ENCODE assay signal across 1 mouse cellular context in the genomic region with DNA sequence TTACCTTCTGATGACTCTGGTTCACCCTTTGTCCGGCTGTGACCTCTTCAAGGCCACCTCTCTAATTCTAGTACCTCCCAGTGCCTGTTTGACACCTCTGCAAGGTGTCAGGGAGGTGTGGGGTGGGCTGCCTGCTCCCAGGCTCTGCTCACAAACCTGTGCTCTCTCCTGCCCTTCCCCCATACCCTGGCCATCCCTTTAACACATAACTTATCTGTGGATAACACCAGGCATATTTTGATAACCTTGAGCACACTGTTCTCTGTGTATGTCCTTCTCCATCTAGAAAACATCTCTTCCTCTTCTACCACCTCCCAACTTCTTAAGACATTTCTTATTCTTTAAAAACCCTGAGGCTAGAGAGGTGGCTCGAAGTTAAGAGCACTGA.
TF ChIP-seq lines count a peak whose summit lies in the region.

No protein-coding gene starts in this region.

TF ChIP-seq in MEL, 35 proteins besides CTCF, POLR2A, EP300 and RAD21 (continued from another document):
- TF ChIP-seq SIN3A (IDR thresholded peaks at IDR 0.05; ENCODE audit: low read length), result no peak
- TF ChIP-seq TCF12 (IDR thresholded peaks at IDR 0.05; ENCODE audit: low read depth, low read length), result peak; percentile 61
- TF ChIP-seq GATA1 (IDR thresholded peaks at IDR 0.05; ENCODE audit: low read depth, low read length), result peak; percentile 46; the same call in 1 of the 2 replicates
- no peak for TF ChIP-seq CHD1 (IDR thresholded peaks at IDR 0.05; ENCODE audit: low read depth, low read length)
- TF ChIP-seq ZMIZ1 (IDR thresholded peaks at IDR 0.05; ENCODE audit: low read depth, low read length), result no peak
- TF ChIP-seq ELF1 (IDR thresholded peaks at IDR 0.05; ENCODE audit: low read depth, low read length), result no peak
- no peak for TF ChIP-seq GABPA (IDR thresholded peaks at IDR 0.05; ENCODE audit: low read depth, low read length)
- no peak for TF ChIP-seq UBTF (IDR thresholded peaks at IDR 0.05; ENCODE audit: borderline replicate concordance, insufficient read depth, low read depth, low read length)
